Mouse (Mus musculus) hindbrain, postnatal 0 days (tissue): ENCODE results near the gene Rccd1. TPM values are rescaled to one million over a fixed set of nuclear protein-coding genes. Genes with fewer than 3 reads are reported as not detected.
A peak's percentile ranks its signal among the peaks of the same experiment; 100 is the strongest.
"Not testable (repeated sequence)": the region's sequence is repeated elsewhere in the genome, so short reads cannot be mapped to it uniquely, and the experiment has no call there.

Source experiments
- ATAC-seq: fragments of 200-750 bp; cut with Nextera tagmentation; 2 replicates; pipeline ENCODE4 v1.8.0; 2017; ENCODE audit warnings: mild to moderate bottlenecking, moderate TSS enrichment, moderate library complexity
- DNase-seq: peaks from one replicate; pipeline ENCODE4 v3.0.0-alpha.2; 2015; ENCODE audit warnings: low spot score
- H3K27ac ChIP-seq: fragments of 300-500 bp; sonication (generic); 2 replicates; pipeline ENCODE4 v1.5.1; 2014; ENCODE audit warnings: mild to moderate bottlenecking
- H3K27me3 ChIP-seq: fragments of 300-500 bp; sonication (generic); 2 replicates; pipeline ENCODE4 v1.6.1; 2014; ENCODE audit warnings: low read length, mixed read lengths; ENCODE audit not compliant: insufficient read depth
- H3K36me3 ChIP-seq: fragments of 300-500 bp; sonication (generic); 2 replicates; pipeline ENCODE4 v1.6.1; 2014; ENCODE audit warnings: low read length, mixed read lengths; ENCODE audit not compliant: insufficient read depth
- H3K4me1 ChIP-seq: fragments of 300-500 bp; sonication (generic); 2 replicates; pipeline ENCODE4 v1.6.1; 2014; ENCODE audit warnings: antibody characterized with exemption, low read length, mixed read lengths; ENCODE audit not compliant: insufficient read depth
- H3K4me2 ChIP-seq: fragments of 300-500 bp; sonication (generic); 2 replicates; pipeline ENCODE4 v1.6.1; 2014; ENCODE audit warnings: low read depth, mild to moderate bottlenecking, low read length, moderate library complexity, mixed read lengths
- H3K4me3 ChIP-seq: fragments of 300-500 bp; sonication (generic); 2 replicates; pipeline ENCODE4 v1.5.1; 2014; ENCODE audit warnings: low read length
- H3K9ac ChIP-seq: fragments of 300-500 bp; sonication (generic); replicated peaks from 2 replicates; pipeline ENCODE4 v1.6.1; 2014; ENCODE audit warnings: mild to moderate bottlenecking, low read length, moderate library complexity, mixed read lengths
- H3K9me3 ChIP-seq: fragments of 300-500 bp; sonication (generic); 2 replicates; pipeline ENCODE4 v1.6.1; 2016; ENCODE audit warnings: low read length, mixed read lengths
- CTCF ChIP-seq: IDR thresholded peaks from 2 replicates; pipeline ENCODE4 v1.5.1; 2016; ENCODE audit warnings: antibody characterized with exemption, control low read depth, low read depth
- WGBS: fragments of 180-500 bp; shearing (Covaris S2); extraction: QIAGEN DNeasy Blood & Tissue Kit; methylation state at CpG from one replicate; pipeline ENCODE4 v1.1.7; 2014; 5-methylcytosine and 5-hydroxymethylcytosine counted together
- polyA plus RNA-seq: library from polyadenylated mRNA; unstranded; fragments of >200 nt; fragmentation: Nextera tagmentation; extraction: Ambion mirVana; gene quantifications from 2 replicates; pipeline ENCODE4 v1.2.1, GENCODE M21; 2015
- total RNA-seq: library from RNA; depleted of rRNA; stranded (reverse); fragments of >200 nt; gene quantifications from 2 replicates; pipeline ENCODE4 v1.2.3, GENCODE M21; 2014

Gene Rccd1
- total and polyA plus RNA-seq, 2 experiments from 2014 or later, result 8.6 to 24.7 TPM

DNA sequence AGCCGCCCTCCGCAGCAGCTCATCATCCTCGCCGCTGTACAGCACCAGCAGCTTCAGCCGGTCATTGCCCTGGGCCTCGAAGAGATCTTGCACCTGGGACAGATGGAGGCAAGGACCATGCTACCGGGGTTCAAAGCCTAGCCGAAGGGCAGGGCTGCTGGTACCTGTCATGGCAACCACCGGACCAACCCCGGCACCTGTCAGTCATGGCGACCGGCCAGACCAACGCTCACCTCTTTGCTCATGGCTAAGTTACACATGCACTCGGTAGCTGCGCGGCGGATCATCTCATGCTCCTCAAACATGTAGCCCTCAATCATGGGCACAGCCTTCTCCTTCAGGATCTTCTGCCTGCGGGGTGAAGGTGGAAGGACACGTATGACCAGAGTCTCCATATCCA lies 1.8 kb upstream of the Rccd1 start:
- ATAC-seq (no peak), DNase-seq (no peak)
- Histone ChIP-seq H3K36me3 (peaks cover 59% of the 10 kb centered on the region), H3K27me3 (no peaks in the 10 kb centered on the region), H3K9ac (no peak overlapping the region), H3K9me3 (no peaks in the 10 kb centered on the region), H3K4me2 (no peak overlapping the region), H3K4me3 (no peak overlapping the region), H3K27ac (no peak overlapping the region), H3K4me1 (peaks cover 7% of the 10 kb centered on the region; the same call in 1 of the 2 replicates)
- no peak for TF ChIP-seq CTCF
- WGBS, result 97% methylated on average over 19 of the region's 19 CpGs

DNA sequence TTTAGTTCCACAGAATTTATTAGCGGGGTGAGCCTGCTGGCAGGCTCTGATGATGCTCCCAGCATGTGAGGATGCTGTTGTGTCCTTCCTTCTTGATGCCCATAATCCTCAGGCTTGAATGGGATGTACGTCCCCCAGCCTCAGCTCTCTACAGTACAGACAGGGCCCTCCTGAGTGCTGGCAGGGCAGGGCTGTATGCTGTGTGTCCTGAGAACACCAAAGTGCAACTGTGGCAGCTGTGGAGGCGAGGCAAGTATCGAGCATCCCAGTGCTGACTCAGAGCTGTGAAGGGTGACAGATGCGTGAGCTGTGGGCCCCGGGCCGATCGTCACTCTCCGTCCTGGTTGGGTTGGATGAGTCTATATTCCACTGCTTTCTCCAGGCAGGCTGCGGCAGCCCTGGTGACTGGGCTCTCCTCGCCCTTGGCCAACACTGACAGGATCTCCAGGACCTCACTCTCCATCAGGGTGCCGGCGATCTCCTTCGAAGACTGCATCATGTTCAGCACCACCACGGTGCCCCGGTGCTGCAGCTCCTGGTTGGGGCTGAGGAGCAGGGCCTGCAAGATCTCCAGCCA lies 1.1 kb upstream of the Rccd1 start:
- peak overlapping the region; percentile 36; the same call in 1 of the 2 replicates for H3K27ac ChIP-seq

DNA sequence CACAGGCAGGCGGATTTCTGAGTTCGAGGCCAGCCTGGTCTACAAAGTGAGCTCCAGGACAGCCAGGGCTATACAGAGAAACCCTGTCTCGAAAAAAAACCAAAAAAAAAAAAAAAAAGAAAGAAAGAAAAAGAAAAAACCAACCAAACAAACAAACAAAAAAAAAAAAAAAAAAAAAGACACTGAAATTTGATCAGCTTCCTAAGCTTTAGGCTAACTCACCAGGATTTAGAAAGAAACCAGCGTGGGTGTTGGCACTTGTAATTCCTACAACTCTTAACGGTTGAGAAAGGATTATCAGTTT lies 514 bp upstream of the Rccd1 start:
- WGBS, result 43% methylated on average over 5 of the region's 5 CpGs
- not testable (repeated sequence) for H3K9me3 ChIP-seq, H3K9ac ChIP-seq, H3K27me3 ChIP-seq, ATAC-seq, H3K4me1 ChIP-seq, DNase-seq, H3K4me3 ChIP-seq
- H3K4me2 ChIP-seq, result peak overlapping the region; percentile 83; the same call in 1 of the 2 replicates
- peaks cover 46% of the 10 kb centered on the region for H3K36me3 ChIP-seq
- H3K27ac ChIP-seq, result peak overlapping the region; percentile 92

More for the DNA sequence above, 1.1 kb upstream of the Rccd1 start:
- Histone ChIP-seq H3K9me3 (no peaks in the 10 kb centered on the region), H3K4me3 (no peak overlapping the region), H3K4me1 (peaks cover 7% of the 10 kb centered on the region; the same call in 1 of the 2 replicates), H3K27me3 (no peaks in the 10 kb centered on the region), H3K36me3 (peaks cover 52% of the 10 kb centered on the region), H3K4me2 (no peak overlapping the region), H3K9ac (no peak overlapping the region)
- DNase-seq, result no peak
- ATAC-seq, result no peak
- 97% methylated on average over 16 of the region's 16 CpGs for WGBS
- no peak for TF ChIP-seq CTCF

DNA sequence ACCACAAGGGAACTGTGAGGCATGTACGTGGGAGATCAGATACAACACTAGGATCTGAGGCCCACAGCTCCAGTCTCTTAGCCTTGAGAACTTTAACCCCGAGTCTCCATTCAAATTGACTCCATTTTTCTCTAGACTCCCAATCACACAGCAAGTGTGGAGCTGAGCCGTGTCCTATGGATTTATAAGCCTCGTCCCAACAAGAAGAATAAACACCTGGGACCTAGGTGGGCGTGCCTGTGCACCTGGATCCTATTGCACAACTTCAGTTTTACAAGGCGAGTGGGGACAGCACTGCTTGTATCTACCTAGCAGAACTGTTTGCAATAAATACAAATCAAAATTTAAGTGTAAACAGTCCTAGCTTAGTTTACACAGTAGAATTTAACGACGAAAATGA lies 918 bp downstream of the Rccd1 start:
- peaks cover 7% of the 10 kb centered on the region; the same call in 1 of the 2 replicates for H3K4me1 ChIP-seq
- WGBS, result 23% methylated on average over 8 of the region's 8 CpGs

DNA sequence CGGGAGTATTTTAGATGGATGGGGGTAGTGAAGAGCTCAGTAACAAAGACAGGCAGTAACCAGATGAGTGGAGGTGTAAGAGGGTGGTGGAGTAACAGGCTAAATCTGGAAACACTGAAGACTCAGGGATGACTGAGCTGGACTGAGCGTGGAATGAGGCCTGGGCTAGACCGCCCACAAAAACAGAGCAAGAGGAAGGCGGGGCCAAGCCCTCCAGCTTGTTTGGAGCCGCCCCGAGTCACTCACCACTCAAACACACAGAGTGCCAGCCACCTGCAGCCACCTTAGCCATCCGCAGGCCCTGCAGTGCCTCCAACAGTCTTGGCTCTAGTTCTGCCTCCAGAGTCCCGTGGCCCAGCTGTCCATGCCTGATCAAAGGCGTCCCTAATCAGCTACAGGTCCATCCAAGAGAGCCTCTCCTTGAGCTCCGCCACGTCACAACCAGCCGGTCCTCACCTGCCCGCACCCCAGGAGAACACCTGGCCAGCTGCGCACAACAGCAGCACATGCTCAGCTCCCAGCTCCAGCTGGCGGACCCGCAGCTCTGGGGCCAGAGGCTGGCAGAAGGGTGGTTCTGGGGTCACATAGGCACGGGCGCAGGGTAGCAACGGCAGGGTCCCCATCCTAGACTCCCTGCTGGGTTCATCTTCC lies 4.3 kb downstream of the Rccd1 start:
- no peak for TF ChIP-seq CTCF
- H3K36me3 ChIP-seq, result peaks cover 5% of the 10 kb centered on the region; the same call in 1 of the 2 replicates
- H3K4me2 ChIP-seq, result no peak overlapping the region
- DNase-seq, result no peak
- no peak overlapping the region for H3K4me3 ChIP-seq
- no peaks in the 10 kb centered on the region for H3K9me3 ChIP-seq
- ATAC-seq, result no peak
- H3K4me1 ChIP-seq, result peaks cover 7% of the 10 kb centered on the region; the same call in 1 of the 2 replicates
- no peak overlapping the region for H3K27ac ChIP-seq
- peak overlapping the region; percentile 17; the same call in 1 of the 2 replicates for H3K9ac ChIP-seq
- 84% methylated on average over 19 of the region's 19 CpGs for WGBS
- no peaks in the 10 kb centered on the region for H3K27me3 ChIP-seq

More for the DNA sequence above, 918 bp downstream of the Rccd1 start:
- Histone ChIP-seq H3K9ac (peak overlapping the region; percentile 56), H3K36me3 (peaks cover 32% of the 10 kb centered on the region), H3K4me2 (peak overlapping the region; percentile 83), H3K27ac (peak overlapping the region; percentile 92), H3K9me3 (no peaks in the 10 kb centered on the region), H3K4me3 (peak overlapping the region; percentile 56), H3K27me3 (no peaks in the 10 kb centered on the region)
- no peak for TF ChIP-seq CTCF
- ATAC-seq, result no peak
- DNase-seq, result no peak

DNA sequence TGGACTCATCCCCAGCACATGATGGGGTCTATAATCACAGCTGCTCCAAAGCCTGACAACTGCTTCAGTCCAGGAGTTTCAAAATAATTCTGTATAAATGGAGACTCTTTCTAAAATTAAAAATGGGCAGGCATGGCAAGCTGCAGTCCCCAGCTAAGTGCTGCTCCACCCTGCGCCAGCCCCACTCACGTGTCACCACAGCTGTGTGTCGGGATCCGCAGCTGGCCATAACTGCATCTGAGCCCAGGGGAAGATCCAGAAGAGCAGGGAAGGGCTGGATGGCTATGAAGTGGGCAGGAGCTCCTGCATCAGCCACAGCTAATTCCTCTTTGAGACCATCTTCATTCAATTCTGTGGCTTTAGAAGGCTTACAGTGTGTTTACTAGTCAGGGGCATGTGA lies 5.6 kb downstream of the Rccd1 start:
- ATAC-seq, result no peak
- no peaks in the 10 kb centered on the region for H3K9me3 ChIP-seq
- H3K4me2 ChIP-seq, result no peak overlapping the region
- WGBS, result 92% methylated on average over 4 of the region's 4 CpGs
- no peak for TF ChIP-seq CTCF
- H3K4me1 ChIP-seq, result peaks cover 7% of the 10 kb centered on the region; the same call in 1 of the 2 replicates
- H3K27me3 ChIP-seq, result no peaks in the 10 kb centered on the region
- H3K4me3 ChIP-seq, result no peak overlapping the region
- no peak overlapping the region for H3K27ac ChIP-seq
- no peak for DNase-seq
- no peak overlapping the region for H3K9ac ChIP-seq
- peaks cover 17% of the 10 kb centered on the region for H3K36me3 ChIP-seq
